Mouse (Mus musculus) neural tube, embryonic 12.5 days (tissue): ENCODE results near the gene Aff3. TPM values are rescaled to one million over a fixed set of nuclear protein-coding genes. Genes with fewer than 3 reads are reported as not detected.

Source experiments
- ATAC-seq: fragments of 200-750 bp; cut with Nextera tagmentation; 2 replicates; pipeline ENCODE4 v1.8.0; 2017; ENCODE audit warnings: low read depth, mild to moderate bottlenecking, moderate TSS enrichment, moderate library complexity; ENCODE audit not compliant: low FRiP score
- H3K27ac ChIP-seq: fragments of 300-500 bp; sonication (generic); 2 replicates; pipeline ENCODE4 v1.5.1; 2016
- H3K27me3 ChIP-seq: fragments of 300-500 bp; sonication (generic); replicated peaks from 2 replicates; pipeline ENCODE4 v1.6.1; 2016; ENCODE audit warnings: mild to moderate bottlenecking
- H3K36me3 ChIP-seq: fragments of 300-500 bp; sonication (generic); 2 replicates; pipeline ENCODE4 v1.6.1; 2016; ENCODE audit warnings: mild to moderate bottlenecking
- H3K4me1 ChIP-seq: fragments of 300-500 bp; sonication (generic); 2 replicates; pipeline ENCODE4 v1.6.1; 2016
- H3K4me2 ChIP-seq: fragments of 300-500 bp; sonication (generic); replicated peaks from 2 replicates; pipeline ENCODE4 v1.6.1; 2016; ENCODE audit warnings: mild to moderate bottlenecking
- H3K4me3 ChIP-seq: fragments of 300-500 bp; sonication (generic); 2 replicates; pipeline ENCODE4 v1.5.1; 2016
- H3K9ac ChIP-seq: fragments of 300-500 bp; sonication (generic); 2 replicates; pipeline ENCODE4 v1.6.1; 2016; ENCODE audit warnings: mild to moderate bottlenecking
- H3K9me3 ChIP-seq: fragments of 300-500 bp; sonication (generic); 2 replicates; pipeline ENCODE4 v1.6.1; 2016; ENCODE audit warnings: mild to moderate bottlenecking
- WGBS: fragments of 180-500 bp; shearing (Covaris S2); methylation state at CpG from one replicate; pipeline ENCODE4 v1.1.7; 2016; 5-methylcytosine and 5-hydroxymethylcytosine counted together
- polyA plus RNA-seq: library from polyadenylated mRNA; unstranded; fragments of >200 nt; fragmentation: Nextera tagmentation; extraction: Ambion mirVana; gene quantifications from 2 replicates; pipeline ENCODE4 v1.2.1, GENCODE M21; 2016

Gene Aff3
- polyA plus RNA-seq, 1 experiment from 2014 or later: 37.7 TPM

- no peak overlapping the region for H3K9ac ChIP-seq
- no peaks in the 10 kb centered on the region for H3K27me3 ChIP-seq
- no peak for ATAC-seq
- H3K4me1 ChIP-seq: peaks cover 11% of the 10 kb centered on the region
- no peaks in the 10 kb centered on the region for H3K9me3 ChIP-seq
- no peak overlapping the region for H3K27ac ChIP-seq
- H3K4me3 ChIP-seq: no peak overlapping the region
- no peak overlapping the region for H3K4me2 ChIP-seq
- WGBS: 71% methylated on average over 4 of the region's 4 CpGs
- no peaks in the 10 kb centered on the region for H3K36me3 ChIP-seq
Measured at GRCm38 (mm10) chr1:38411106-38411505, 253.6 kb downstream of the Aff3 start.

- H3K27ac ChIP-seq: no peak overlapping the region
- H3K27me3 ChIP-seq: no peaks in the 10 kb centered on the region
- WGBS: 17% methylated on average over 4 of the region's 4 CpGs
- H3K4me1 ChIP-seq: peaks cover 11% of the 10 kb centered on the region
- no peak for ATAC-seq
- no peak overlapping the region for H3K4me2 ChIP-seq
- H3K9ac ChIP-seq: no peak overlapping the region
- H3K9me3 ChIP-seq: no peaks in the 10 kb centered on the region
- H3K4me3 ChIP-seq: no peak overlapping the region
- H3K36me3 ChIP-seq: no peaks in the 10 kb centered on the region
Measured at GRCm38 (mm10) chr1:38410457-38410856, 254.3 kb downstream of the Aff3 start.

GRCm38 (mm10) chr1:38408241-38408640 lies 256.5 kb downstream of the Aff3 start:
- H3K27ac ChIP-seq: no peak overlapping the region
- WGBS: 46% methylated on average over 3 of the region's 3 CpGs
- no peak overlapping the region for H3K9ac ChIP-seq
- H3K4me2 ChIP-seq: no peak overlapping the region
- no peaks in the 10 kb centered on the region for H3K9me3 ChIP-seq
- no peak overlapping the region for H3K4me3 ChIP-seq
- peaks cover 11% of the 10 kb centered on the region for H3K4me1 ChIP-seq
- H3K36me3 ChIP-seq: no peaks in the 10 kb centered on the region
- no peaks in the 10 kb centered on the region for H3K27me3 ChIP-seq
- no peak for ATAC-seq

- no peak overlapping the region for H3K9ac ChIP-seq
- 85% methylated on average over 5 of the region's 5 CpGs for WGBS
- ATAC-seq: no peak
- no peak overlapping the region for H3K4me2 ChIP-seq
- H3K4me3 ChIP-seq: no peak overlapping the region
- no peaks in the 10 kb centered on the region for H3K27me3 ChIP-seq
- no peaks in the 10 kb centered on the region for H3K9me3 ChIP-seq
- no peak overlapping the region for H3K27ac ChIP-seq
- H3K4me1 ChIP-seq: peaks cover 16% of the 10 kb centered on the region; the same call in 1 of the 2 replicates
- H3K36me3 ChIP-seq: no peaks in the 10 kb centered on the region
Measured at GRCm38 (mm10) chr1:38403781-38404180, 261.0 kb downstream of the Aff3 start.

- WGBS: 37% methylated on average over 4 of the region's 4 CpGs
- Histone ChIP-seq H3K4me1 (peaks cover 28% of the 10 kb centered on the region), H3K36me3 (no peaks in the 10 kb centered on the region), H3K9me3 (no peaks in the 10 kb centered on the region), H3K9ac (no peak overlapping the region), H3K4me3 (no peak overlapping the region), H3K27me3 (no peaks in the 10 kb centered on the region), H3K4me2 (no peak overlapping the region), H3K27ac (no peak overlapping the region)
- ATAC-seq: peak; percentile 53; the same call in 1 of the 2 replicates
Measured at GRCm38 (mm10) chr1:38401856-38402255, 262.9 kb downstream of the Aff3 start.

- Histone ChIP-seq H3K4me2 (no peak overlapping the region), H3K27me3 (no peaks in the 10 kb centered on the region), H3K27ac (no peak overlapping the region), H3K4me1 (peaks cover 40% of the 10 kb centered on the region), H3K36me3 (no peaks in the 10 kb centered on the region), H3K9ac (no peak overlapping the region), H3K4me3 (no peak overlapping the region), H3K9me3 (no peaks in the 10 kb centered on the region)
- ATAC-seq: no peak
- 89% methylated on average over 10 of the region's 10 CpGs for WGBS
Measured at GRCm38 (mm10) chr1:38399269-38399668, 265.5 kb downstream of the Aff3 start.

- no peak for ATAC-seq
- H3K4me1 ChIP-seq: peaks cover 46% of the 10 kb centered on the region
- no peak overlapping the region for H3K27ac ChIP-seq
- no peak overlapping the region for H3K4me3 ChIP-seq
- H3K27me3 ChIP-seq: no peaks in the 10 kb centered on the region
- no peak overlapping the region for H3K9ac ChIP-seq
- H3K4me2 ChIP-seq: no peak overlapping the region
- no peaks in the 10 kb centered on the region for H3K9me3 ChIP-seq
- H3K36me3 ChIP-seq: no peaks in the 10 kb centered on the region
- WGBS: 65% methylated on average over 5 of the region's 5 CpGs
Measured at GRCm38 (mm10) chr1:38398566-38398965, 266.2 kb downstream of the Aff3 start.

GRCm38 (mm10) chr1:38395194-38395681 lies 269.5 kb downstream of the Aff3 start:
- H3K27ac ChIP-seq: no peak overlapping the region

GRCm38 (mm10) chr1:38394493-38394892 lies 270.3 kb downstream of the Aff3 start:
- Histone ChIP-seq H3K27ac (no peak overlapping the region), H3K4me2 (no peak overlapping the region), H3K4me1 (peaks cover 45% of the 10 kb centered on the region), H3K27me3 (no peaks in the 10 kb centered on the region), H3K9ac (no peak overlapping the region), H3K9me3 (no peaks in the 10 kb centered on the region), H3K36me3 (no peaks in the 10 kb centered on the region), H3K4me3 (no peak overlapping the region)
- peak; percentile 43; the same call in 1 of the 2 replicates for ATAC-seq
- WGBS: 22% methylated on average over 5 of the region's 5 CpGs

More at GRCm38 (mm10) chr1:38395194-38395681, 269.5 kb downstream of the Aff3 start:
- Histone ChIP-seq H3K36me3 (no peaks in the 10 kb centered on the region), H3K4me3 (no peak overlapping the region), H3K4me1 (peaks cover 43% of the 10 kb centered on the region), H3K9me3 (no peaks in the 10 kb centered on the region), H3K4me2 (no peak overlapping the region), H3K27me3 (no peaks in the 10 kb centered on the region), H3K9ac (no peak overlapping the region)
- ATAC-seq: no peak
- WGBS: 13% methylated on average over 11 of the region's 11 CpGs

GRCm38 (mm10) chr1:38393516-38393915 lies 271.2 kb downstream of the Aff3 start:
- no peaks in the 10 kb centered on the region for H3K9me3 ChIP-seq
- H3K9ac ChIP-seq: no peak overlapping the region
- ATAC-seq: no peak
- no peak overlapping the region for H3K4me2 ChIP-seq
- no peaks in the 10 kb centered on the region for H3K27me3 ChIP-seq
- H3K4me3 ChIP-seq: no peak overlapping the region
- H3K4me1 ChIP-seq: peaks cover 40% of the 10 kb centered on the region
- no peak overlapping the region for H3K27ac ChIP-seq
- 25% methylated on average over 6 of the region's 6 CpGs for WGBS
- no peaks in the 10 kb centered on the region for H3K36me3 ChIP-seq

GRCm38 (mm10) chr1:38392928-38393327 lies 271.8 kb downstream of the Aff3 start:
- Histone ChIP-seq H3K27me3 (no peaks in the 10 kb centered on the region), H3K9ac (no peak overlapping the region), H3K27ac (no peak overlapping the region), H3K4me2 (no peak overlapping the region), H3K9me3 (no peaks in the 10 kb centered on the region), H3K4me1 (peaks cover 34% of the 10 kb centered on the region), H3K4me3 (no peak overlapping the region), H3K36me3 (no peaks in the 10 kb centered on the region)
- ATAC-seq: no peak
- WGBS: 45% methylated on average over 2 of the region's 2 CpGs

GRCm38 (mm10) chr1:38390886-38391249 lies 273.9 kb downstream of the Aff3 start:
- Histone ChIP-seq H3K4me2 (no peak overlapping the region; the same call in 1 of the 2 replicates), H3K27ac (no peak overlapping the region), H3K9ac (no peak overlapping the region), H3K36me3 (no peaks in the 10 kb centered on the region), H3K27me3 (no peaks in the 10 kb centered on the region), H3K4me3 (no peak overlapping the region), H3K4me1 (peaks cover 31% of the 10 kb centered on the region), H3K9me3 (no peaks in the 10 kb centered on the region)
- no peak for ATAC-seq
- WGBS: 78% methylated on average over 7 of the region's 7 CpGs

GRCm38 (mm10) chr1:38390235-38390885 lies 274.4 kb downstream of the Aff3 start:
- Histone ChIP-seq H3K4me3 (no peak overlapping the region), H3K4me1 (peaks cover 28% of the 10 kb centered on the region), H3K27me3 (no peaks in the 10 kb centered on the region), H3K27ac (no peak overlapping the region), H3K4me2 (no peak overlapping the region; the same call in 1 of the 2 replicates), H3K9me3 (no peaks in the 10 kb centered on the region), H3K36me3 (no peaks in the 10 kb centered on the region), H3K9ac (no peak overlapping the region)
- ATAC-seq: no peak
- 67% methylated on average over 17 of the region's 17 CpGs for WGBS
